Mouse (Mus musculus) cerebellum, adult 2 months (tissue): ENCODE measurements around the gene Olfr549. TPM values are rescaled to one million over a fixed set of nuclear protein-coding genes. Genes with fewer than 3 reads are reported as not detected.

Experiments used
- DNase-seq, 2 experiments: peaks; one replicate each; pipeline ENCODE4 v3.0.0; 2021
- H3K27ac ChIP-seq: fragments of 200-500 bp; 2 replicates; pipeline ENCODE4 v1.5.1; 2012; ENCODE audit warnings: low read length, control low read depth, inconsistent platforms; ENCODE audit not compliant: insufficient read depth
- H3K27me3 ChIP-seq: fragments of 200-500 bp; 2 replicates; pipeline ENCODE4 v1.6.1; 2012; ENCODE audit warnings: inconsistent platforms, mild to moderate bottlenecking, low read length, moderate library complexity; ENCODE audit not compliant: control insufficient read depth, insufficient read depth
- H3K4me1 ChIP-seq: fragments of 200-500 bp; 2 replicates; pipeline ENCODE4 v1.6.1; 2011; ENCODE audit warnings: low read length; ENCODE audit not compliant: control insufficient read depth, insufficient read depth
- H3K4me3 ChIP-seq: fragments of 200-500 bp; replicated peaks from 2 replicates; pipeline ENCODE3; 2011; ENCODE audit warnings: mild to moderate bottlenecking, low read depth, low read length, control low read depth; ENCODE audit not compliant: insufficient read depth
- CTCF ChIP-seq: fragments of 200-500 bp; IDR thresholded peaks from 2 replicates; pipeline ENCODE4 v1.5.1; 2011; ENCODE audit warnings: low read depth, mild to moderate bottlenecking, control low read depth, low read length, moderate library complexity, borderline replicate concordance; ENCODE audit not compliant: insufficient read depth
- POLR2A ChIP-seq: fragments of 200-500 bp; IDR thresholded peaks from 2 replicates; pipeline ENCODE4 v1.6.1; 2011; ENCODE audit warnings: low read length, control low read depth, borderline replicate concordance; ENCODE audit not compliant: insufficient read depth
- WGBS: fragments of 180-500 bp; shearing (Covaris S2); methylation state at CpG from one replicate; pipeline ENCODE4 v1.1.7; 2018; 5-methylcytosine and 5-hydroxymethylcytosine counted together
- polyA plus RNA-seq: library from polyadenylated mRNA; depleted of rRNA; stranded (reverse); fragments of >200 nt; gene quantifications from 2 replicates; pipeline ENCODE4 v1.2.3, GENCODE M21; 2012

Olfr549 gene
- polyA plus RNA-seq, 1 experiment = not detected

GRCm38 (mm10) chr7:102516261-102517050 is 33.2 kb upstream of the Olfr549 start:
- TF ChIP-seq CTCF (no peak), POLR2A (no peak)
- WGBS = 11% methylated on average over 10 of the region's 10 CpGs
- peaks cover 4% of the 10 kb centered on the region; the same call in 1 of the 2 replicates for H3K4me1 ChIP-seq
- H3K4me3 ChIP-seq = no peak overlapping the region
- H3K27me3 ChIP-seq = no peaks in the 10 kb centered on the region
- peak; percentile 50 to 62 for DNase-seq
- no peak overlapping the region for H3K27ac ChIP-seq

GRCm38 (mm10) chr7:102517051-102517335 is 32.7 kb upstream of the Olfr549 start:
- 6% methylated on average over 2 of the region's 2 CpGs for WGBS
- DNase-seq = peak in 1 of 2 experiments; percentile 34

GRCm38 (mm10) chr7:102529052-102529451 is 20.6 kb upstream of the Olfr549 start:
- WGBS = 88% methylated on average over 1 of the region's 1 CpGs
- Histone ChIP-seq H3K4me1 (no peaks in the 10 kb centered on the region), H3K27ac (no peak overlapping the region), H3K27me3 (no peaks in the 10 kb centered on the region; the same call in 1 of the 2 replicates), H3K4me3 (no peak overlapping the region)
- TF ChIP-seq POLR2A (no peak), CTCF (no peak)
- DNase-seq = no peak

More at GRCm38 (mm10) chr7:102517051-102517335, 32.7 kb upstream of the Olfr549 start:
- peaks cover 4% of the 10 kb centered on the region; the same call in 1 of the 2 replicates for H3K4me1 ChIP-seq
- no peaks in the 10 kb centered on the region for H3K27me3 ChIP-seq
- H3K27ac ChIP-seq = no peak overlapping the region
- no peak for TF ChIP-seq CTCF
- TF ChIP-seq POLR2A = no peak
- H3K4me3 ChIP-seq = no peak overlapping the region

GRCm38 (mm10) chr7:102534449-102534848 is 15.2 kb upstream of the Olfr549 start, which contains the start of gene Olfr547:
Gene Olfr547, plus strand, starts transcription at chr7:102534749.
- Histone ChIP-seq H3K4me1 (no peaks in the 10 kb centered on the region), H3K4me3 (no peak within 1 kb of the TSS), H3K27ac (no peak within 1 kb of the TSS), H3K27me3 (no peaks in the 10 kb centered on the region; the same call in 1 of the 2 replicates)
- DNase-seq = no peak
- 75% methylated on average over 1 of the region's 1 CpGs for WGBS
- TF ChIP-seq CTCF (no peak), POLR2A (no peak)

GRCm38 (mm10) chr7:102540596-102540995 is 9.1 kb upstream of the Olfr549 start, which contains the start of gene Olfr548-ps1:
Gene Olfr548-ps1, plus strand, starts transcription at chr7:102540896.
- Histone ChIP-seq H3K27ac (no peak within 1 kb of the TSS), H3K27me3 (no peaks in the 10 kb centered on the region), H3K4me3 (no peak within 1 kb of the TSS), H3K4me1 (no peaks in the 10 kb centered on the region)
- no peak for DNase-seq
- 76% methylated on average over 2 of the region's 2 CpGs for WGBS
- no peak for TF ChIP-seq CTCF
- TF ChIP-seq POLR2A = no peak

GRCm38 (mm10) chr7:102541251-102541650 is 8.4 kb upstream of the Olfr549 start:
- WGBS = 67% methylated on average over 3 of the region's 3 CpGs
- Histone ChIP-seq H3K27ac (no peak overlapping the region), H3K4me3 (no peak overlapping the region), H3K4me1 (no peaks in the 10 kb centered on the region), H3K27me3 (no peaks in the 10 kb centered on the region)
- TF ChIP-seq CTCF = no peak
- no peak for TF ChIP-seq POLR2A
- no peak for DNase-seq

GRCm38 (mm10) chr7:102553279-102553678 is 3.6 kb downstream of the Olfr549 start:
- no peak for TF ChIP-seq CTCF
- TF ChIP-seq POLR2A = no peak
- Histone ChIP-seq H3K27me3 (no peaks in the 10 kb centered on the region), H3K27ac (no peak overlapping the region), H3K4me3 (no peak overlapping the region), H3K4me1 (no peaks in the 10 kb centered on the region)
- no peak for DNase-seq
- WGBS = 78% methylated on average over 3 of the region's 3 CpGs
